Mouse (Mus musculus): Measurements from ENCODE around the gene Ccdc155.

DNA sequence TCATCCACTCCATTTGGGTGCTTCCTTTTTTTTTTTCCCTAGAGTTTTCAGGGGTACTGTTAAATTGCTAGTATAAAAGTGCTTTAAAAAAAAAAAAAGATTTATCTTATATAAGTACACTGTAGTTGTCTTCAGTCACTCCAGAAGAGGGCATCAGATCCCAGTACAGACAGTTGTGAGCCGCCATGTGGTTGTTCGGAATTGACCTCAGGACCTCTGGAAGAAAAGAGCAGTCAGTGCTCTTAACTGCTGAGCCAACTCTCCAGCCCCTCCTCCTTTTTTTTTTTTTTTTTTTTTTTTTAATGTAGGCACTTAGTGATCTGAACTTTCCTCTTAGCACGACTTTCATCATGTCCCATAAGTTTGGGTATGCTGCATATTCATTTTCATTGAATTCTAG is 43.0 kb upstream of the Ccdc155 start:
- TF ChIP-seq CTCF (conservative IDR thresholded peaks at IDR 0.05; ENCODE audit: insufficient read depth, insufficient read length, low read depth, low read length) (no peak; the same call in 1 of the 2 replicates), POLR2A (IDR thresholded peaks at IDR 0.05; ENCODE audit: low read depth, low read length) (no peak)
